Mouse (Mus musculus) right cerebral cortex, postnatal 25 days (tissue): ENCODE results near the gene Isl2.

ENCODE experiments used
- DNase-seq: peaks from one replicate; pipeline ENCODE4 v3.0.0; 2022

The Isl2 gene

DNA sequence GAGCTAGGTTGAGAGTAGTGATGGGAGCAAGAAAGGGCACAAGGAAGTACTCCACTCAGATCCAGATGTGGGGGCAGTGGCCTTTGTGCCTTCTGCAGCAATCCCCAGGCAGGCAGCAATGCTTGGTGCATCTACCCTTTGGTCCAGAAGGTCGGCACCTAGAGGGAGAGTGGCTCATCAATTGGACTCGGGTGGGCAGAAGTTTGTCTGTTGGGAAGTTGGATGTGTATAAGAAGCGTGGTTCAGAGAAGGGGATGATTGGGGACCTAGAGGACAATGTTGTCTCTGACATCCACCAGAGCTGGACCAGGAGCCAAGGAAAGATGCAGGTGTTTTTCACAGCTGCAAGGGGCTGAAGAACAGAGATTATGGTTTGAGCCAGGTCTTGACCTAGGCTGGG lies 10.4 kb downstream of the Isl2 start:
- no peak for DNase-seq

DNA sequence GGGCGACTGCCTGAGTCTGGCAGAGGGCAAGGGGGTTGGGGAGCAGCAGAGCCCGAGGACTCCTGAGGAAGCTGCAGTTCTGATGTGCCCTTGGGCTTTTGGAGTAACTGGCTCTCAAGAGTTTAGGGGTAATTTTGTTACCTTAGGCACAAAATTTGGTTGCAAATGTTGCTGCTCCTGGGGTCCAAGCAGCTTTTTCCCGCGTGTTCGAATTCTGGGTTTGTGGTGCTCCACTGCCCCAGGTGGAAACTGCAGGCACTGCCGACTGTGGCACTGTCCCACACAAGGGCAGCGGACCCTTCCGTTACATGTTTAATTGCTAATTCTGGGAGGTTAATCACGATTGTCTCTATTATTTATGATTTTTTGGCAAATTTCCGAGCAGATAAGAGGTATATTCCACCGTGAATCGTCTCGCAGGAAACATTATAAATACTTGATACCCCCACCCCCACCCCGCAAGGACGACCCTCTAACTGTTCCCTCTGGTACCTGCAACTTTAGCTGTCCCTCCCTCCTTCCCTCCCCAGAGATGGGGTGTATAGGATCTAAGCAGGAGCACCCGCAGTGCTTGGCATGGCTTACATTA lies 10.9 kb downstream of the Isl2 start:
- no peak for DNase-seq

DNA sequence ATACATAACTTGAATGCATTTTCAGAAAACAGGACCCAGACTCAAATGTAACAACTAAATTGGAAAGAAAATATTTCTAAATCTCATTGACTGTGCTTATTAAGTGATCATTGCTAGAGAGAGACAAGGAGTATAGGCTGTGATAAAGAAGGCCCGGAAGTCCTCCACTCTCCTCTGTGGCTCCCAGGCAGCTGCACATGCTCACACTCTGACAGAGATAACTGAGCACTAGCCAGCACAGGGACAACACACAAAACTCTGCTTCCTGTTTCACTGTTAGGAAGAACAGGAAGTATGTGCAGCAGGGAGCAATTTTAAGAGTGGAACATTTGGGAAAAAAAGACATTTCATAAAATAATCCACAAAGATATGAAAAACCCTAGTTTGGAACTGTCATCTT lies 16.5 kb downstream of the Isl2 start:
- no peak for DNase-seq

DNA sequence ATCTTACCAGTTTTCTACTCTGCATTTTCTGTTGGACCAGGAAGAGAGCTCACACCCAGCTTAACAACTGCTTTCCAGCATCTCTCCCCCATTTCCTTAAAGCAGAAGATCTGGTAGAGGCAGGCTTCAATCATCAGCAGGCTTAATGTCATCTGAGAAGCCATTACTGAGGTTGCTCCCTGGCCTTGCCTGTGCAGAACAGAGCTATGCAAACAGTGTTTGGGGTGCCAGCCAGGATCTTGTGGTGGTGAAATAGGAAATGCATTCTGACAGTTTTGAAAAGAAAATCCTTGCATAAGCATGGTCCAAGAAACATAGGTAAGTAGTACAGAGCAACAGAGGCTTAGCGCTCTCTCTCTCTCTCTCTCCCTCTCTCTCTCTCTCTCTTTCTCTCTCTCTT lies 22.5 kb downstream of the Isl2 start:
- no peak for DNase-seq

DNA sequence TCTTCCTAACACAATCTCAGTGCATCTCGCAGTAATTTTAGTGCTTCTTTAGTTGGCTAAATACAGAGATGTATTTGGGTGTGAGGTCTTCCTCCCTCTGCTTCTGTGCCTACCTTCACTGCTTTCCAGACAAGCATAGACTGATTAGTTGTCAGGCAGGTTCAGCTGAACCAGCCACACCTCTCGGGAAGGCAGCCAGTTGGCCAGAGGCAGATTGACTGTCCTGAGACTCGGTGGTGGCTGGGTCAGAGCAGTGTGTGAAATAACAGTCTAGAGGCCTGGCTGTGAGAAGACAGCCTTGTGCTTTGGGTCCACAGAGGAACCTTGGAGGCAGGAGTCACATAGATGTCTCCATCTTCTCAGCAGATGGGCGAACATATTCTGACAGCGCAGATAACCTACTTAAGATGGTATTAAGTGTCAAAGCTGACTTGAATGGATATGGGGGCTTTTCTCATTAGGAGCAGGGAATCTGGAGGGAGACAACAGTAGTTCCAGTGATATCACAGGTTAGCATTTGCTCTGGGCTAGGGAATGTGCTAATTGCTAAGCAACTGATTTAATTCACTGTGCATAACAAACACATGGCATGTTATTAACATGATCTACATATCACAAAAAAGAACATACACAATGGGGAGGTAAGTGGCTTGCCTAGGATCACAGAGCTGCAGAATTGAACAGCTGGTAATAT lies 30.1 kb downstream of the Isl2 start:
- no peak for DNase-seq

DNA sequence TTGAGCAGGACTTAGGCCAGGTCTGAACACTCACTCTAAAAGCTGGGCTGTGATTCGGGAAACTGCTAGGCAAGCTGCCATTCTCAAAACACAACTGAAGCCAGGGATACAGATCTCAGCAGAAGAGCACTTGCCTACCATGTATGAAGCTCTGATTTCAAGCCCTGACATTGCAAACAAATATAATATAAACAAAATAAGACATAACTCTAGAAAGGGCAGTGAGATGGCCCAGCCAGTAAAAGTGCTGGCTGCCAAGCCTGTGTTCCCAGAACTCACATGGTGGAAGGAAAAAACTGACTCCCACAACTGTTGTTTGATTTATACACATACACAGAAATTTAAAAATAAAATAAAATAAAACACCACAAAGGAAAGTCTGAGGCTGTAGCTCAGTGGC lies 32.6 kb downstream of the Isl2 start:
- no peak for DNase-seq

DNA sequence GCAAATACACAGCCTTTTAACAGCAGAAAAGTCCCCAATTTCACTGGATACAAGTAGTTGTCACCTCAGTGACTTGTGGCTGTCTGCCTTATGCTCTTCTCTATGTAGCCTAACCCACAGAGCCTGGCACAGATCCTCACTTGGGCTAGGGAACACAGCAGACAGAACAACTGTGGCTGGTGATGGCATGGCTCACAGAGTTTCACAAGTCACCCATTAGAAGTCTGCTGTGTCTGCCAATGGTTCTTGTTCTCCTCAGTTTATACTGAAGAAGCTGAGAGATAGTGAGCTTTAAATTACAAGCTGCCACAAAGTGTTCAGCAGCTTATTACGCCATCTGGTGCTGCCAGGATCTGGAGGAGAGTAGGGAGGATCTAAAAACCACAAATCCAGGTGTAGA lies 38.1 kb downstream of the Isl2 start:
- DNase-seq, result no peak

DNA sequence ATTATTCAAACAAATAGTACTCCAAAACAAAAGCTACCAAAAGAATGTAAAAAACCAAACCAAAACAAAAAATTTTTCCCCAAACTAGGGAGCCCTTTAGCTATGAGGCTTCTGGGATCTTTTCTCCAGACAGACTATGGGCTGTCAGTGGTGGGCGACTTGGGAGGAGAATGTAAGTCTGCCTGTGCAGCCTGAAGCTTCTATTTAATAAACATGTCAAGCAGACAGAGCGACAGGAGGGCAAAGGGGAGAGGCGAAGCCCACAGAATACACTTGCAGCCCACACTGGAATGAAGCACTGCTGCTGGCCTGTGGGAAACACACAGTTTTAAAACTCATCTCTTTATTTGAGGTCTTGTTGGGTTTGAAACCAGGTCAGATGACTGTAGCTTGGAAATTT lies 42.9 kb downstream of the Isl2 start:
- no peak for DNase-seq

DNA sequence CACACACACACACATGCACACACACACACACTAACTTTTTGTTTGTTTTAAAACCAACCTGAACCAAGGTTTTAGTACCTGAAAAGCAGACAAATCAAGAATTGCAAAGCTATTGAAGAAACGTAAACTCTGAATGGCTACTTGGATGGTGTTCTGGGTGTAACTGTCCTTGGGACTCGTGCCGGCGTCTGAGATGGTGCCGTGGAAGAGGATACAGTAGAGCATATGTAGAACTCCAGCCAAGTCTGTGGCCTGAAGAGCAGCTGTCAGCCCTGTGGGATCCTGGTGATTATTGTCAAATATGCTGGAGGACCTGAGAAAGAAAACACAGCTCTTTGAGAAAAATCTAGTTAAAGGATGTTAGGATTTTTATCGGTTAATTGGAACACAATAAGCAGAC lies 47.7 kb downstream of the Isl2 start:
- DNase-seq, result no peak
